Mouse (Mus musculus): ENCODE results near the gene Olfr877.

- no peak for TF ChIP-seq CTCF (IDR thresholded peaks at IDR 0.05; ENCODE audit: extremely low read depth, insufficient read depth, insufficient read length, insufficient replicate concordance)
- no peak for TF ChIP-seq POLR2A (IDR thresholded peaks at IDR 0.05; ENCODE audit: low read depth, low read length)
Measured at GRCm38 (mm10) chr9:37833341-37833740, 20.7 kb upstream of the Olfr877 start.

All from spleen, adult 2 months (tissue).